Mouse (Mus musculus) 416B (cell line): ENCODE results near the gene Ptprn2.

Experiments used
- DNase-seq: peaks from one replicate; pipeline ENCODE4 v3.0.0; 2011; ENCODE audit warnings: low read depth

Ptprn2 gene

GRCm38 (mm10) chr12:117265211-117265610, 779.7 kb downstream of the Ptprn2 start:
- DNase-seq: no peak

GRCm38 (mm10) chr12:117268543-117269172, 783.1 kb downstream of the Ptprn2 start:
- no peak for DNase-seq

DNA sequence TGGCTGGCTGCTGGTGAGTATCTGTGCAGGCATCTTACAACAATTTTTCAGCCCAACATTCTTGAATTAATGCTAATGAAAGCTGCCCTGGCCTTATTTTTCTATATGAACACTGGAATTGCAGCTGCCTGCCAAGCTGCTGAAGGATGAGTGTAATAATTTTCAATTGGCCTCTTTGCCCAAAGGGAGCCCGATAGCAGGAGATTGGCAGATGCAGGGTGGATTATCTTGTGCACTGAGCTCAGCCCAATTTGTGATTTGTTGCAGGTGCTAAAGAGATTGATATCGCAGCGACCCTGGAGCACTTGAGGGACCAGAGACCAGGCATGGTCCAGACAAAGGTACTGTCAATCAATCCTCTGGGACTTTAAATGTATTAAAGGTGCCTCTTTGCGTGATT, 783.8 kb downstream of the Ptprn2 start:
- no peak for DNase-seq

GRCm38 (mm10) chr12:117270199-117270598, 784.7 kb downstream of the Ptprn2 start:
- DNase-seq: peak; percentile 26

- DNase-seq: no peak
Observed at GRCm38 (mm10) chr12:117273166-117273565, 787.6 kb downstream of the Ptprn2 start.

- no peak for DNase-seq
Observed at GRCm38 (mm10) chr12:117274576-117274975, 789.1 kb downstream of the Ptprn2 start.

DNA sequence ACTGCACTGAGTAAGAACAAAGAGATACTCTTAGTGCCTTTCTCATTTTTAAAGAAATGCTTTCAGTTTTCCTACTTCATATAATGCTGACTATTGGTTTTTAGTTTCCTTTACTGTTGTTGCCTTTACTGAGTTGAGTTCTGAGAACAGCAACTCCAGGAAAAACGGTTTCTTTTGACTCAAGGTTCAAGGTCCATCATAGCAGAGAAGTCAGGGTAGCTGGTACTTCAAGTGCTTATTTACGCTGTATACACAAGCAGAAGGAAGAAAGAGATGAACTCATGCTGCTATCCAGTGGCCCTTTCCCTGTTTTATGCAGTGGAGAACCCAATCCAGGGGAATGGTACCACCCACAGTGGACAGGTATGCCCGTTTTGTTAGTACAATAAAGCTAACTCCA, 795.3 kb downstream of the Ptprn2 start:
- no peak for DNase-seq

DNA sequence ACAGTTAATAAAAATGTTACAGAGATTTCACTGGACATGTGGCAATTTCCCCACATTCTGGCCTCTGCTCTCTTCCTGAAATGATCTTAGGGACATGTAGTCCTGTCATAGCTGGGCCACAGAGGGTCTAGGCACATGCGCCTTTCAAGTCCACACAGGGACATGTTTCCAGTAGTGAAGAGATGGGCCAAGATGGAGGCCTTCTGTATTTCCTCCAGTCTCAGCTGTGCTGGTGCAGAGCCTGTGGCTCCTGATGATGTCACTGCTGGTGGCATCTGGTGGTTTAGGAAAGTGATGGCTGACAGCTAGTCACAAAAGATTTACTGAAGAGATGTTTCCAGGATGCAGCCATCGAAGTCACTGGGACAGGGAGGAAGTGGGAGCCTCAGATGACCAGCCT, 797.1 kb downstream of the Ptprn2 start:
- no peak for DNase-seq

- DNase-seq: no peak
Observed at GRCm38 (mm10) chr12:117287456-117287855, 801.9 kb downstream of the Ptprn2 start.

DNA sequence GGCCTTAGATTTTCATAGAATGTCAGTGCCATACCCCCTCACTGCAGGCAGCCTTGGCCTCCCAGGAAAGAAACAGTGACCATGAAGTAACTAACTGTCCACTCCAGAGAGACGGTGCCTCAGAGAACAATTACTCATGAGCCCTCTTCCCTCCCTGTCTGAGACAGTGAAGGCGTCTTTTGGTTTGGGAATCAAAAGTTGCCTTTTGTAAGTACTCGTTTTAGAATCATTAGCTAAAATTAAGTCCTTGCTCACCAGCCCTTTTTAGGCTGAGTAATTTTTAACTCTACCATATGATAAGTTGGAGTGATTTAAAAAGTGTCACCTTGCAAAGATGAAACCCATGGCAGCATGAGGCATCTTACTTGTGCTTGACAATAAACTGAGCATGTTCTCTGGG, 806.4 kb downstream of the Ptprn2 start:
- DNase-seq: no peak

- DNase-seq: no peak
Observed at GRCm38 (mm10) chr12:117296792-117297191, 811.3 kb downstream of the Ptprn2 start.

DNA sequence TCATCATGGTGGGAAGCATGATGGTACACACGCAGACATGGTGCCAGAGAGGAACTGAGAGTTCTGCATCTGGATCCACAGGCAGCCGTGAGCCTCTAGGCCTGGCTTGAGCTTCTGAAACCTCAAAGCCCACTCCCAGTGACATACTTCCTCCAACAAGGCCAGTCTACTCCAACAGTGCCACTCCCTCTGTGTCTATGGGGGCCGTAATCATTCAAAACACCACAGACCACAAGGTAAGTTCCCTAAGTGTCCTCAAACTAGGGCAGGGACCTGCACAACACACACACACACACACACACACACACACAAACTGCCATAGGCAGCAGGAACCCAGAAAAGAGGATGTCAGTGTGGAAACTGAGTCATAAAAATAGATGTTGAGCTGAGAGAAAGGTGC, 813.6 kb downstream of the Ptprn2 start:
- DNase-seq: no peak

DNA sequence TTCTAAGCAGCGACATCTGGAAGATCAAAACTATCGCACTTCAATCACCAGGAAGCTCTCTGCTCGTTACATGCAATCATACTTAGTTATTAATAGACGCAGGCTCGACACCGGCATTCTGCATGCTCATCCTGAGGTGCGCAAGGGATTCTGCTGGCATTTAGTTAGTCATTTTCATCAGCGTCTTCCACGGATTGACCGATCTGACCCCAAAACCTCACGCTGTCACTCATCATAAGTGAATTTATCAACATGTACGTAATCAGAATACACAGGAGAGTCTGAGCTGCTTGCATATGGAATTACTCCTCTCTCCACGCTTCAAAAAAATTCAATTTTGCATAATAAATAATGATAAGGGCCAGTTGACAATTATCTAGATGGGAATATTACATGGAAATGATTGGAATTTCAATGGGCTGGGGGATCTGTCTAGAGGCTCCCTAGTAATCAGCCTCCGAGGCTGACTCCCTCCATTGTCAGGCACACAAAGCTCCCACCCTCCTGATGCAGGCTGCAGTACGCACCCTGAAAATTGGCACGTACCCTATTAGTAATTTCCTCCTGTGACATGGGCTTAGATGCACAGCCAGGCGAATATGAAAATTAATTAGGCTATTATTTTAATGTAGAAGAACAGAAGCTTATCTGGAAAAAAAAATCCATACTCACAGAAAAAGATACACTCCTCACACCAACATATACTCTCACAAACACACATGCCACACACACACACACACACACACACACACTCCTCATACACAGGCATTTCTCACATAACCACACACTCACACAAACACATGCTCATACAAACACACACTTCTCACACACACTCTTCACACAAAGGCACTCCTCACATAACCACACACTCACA, 819.5 kb downstream of the Ptprn2 start:
- DNase-seq: no peak

DNA sequence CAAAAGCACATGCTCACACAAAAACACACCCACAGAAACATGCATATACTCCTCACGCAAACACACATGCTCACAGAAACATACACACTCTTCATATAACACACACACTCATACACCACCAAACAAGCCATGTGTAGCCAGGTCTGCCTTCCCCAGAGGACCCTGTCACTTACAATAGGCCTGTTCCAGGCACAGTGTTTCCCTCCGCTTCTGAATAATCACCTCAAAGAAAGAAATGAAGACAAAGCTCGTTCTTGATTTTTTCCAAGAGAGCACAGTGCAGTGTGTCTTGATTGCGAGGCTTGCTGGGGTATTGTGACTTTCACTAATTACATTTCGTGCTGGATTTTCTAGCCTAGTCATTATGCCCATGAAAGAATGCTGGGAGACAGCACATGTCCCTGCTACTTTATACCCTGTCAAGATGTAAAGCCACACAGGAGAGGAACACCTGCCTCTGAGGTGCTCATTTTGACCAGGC, 820.1 kb downstream of the Ptprn2 start:
- DNase-seq: no peak

DNA sequence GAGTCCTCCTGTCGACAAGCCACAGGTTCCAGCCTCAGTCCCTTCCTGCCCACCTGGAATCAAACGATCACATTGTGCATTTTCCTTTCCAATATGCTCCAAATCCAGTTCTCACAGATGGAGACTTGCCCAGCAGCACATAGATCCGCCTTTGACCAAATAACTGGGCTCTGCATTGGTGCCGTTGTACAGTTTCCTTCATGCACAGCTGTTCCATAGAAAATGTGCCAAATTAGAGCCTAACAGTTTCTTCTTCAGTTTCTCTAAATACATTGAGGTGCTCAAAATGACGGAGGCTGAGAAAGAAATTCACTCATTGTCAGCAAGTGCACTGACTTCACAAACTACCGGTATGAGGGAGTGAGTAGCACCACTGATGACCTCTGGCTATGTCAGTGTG, 826.6 kb downstream of the Ptprn2 start:
- no peak for DNase-seq

DNA sequence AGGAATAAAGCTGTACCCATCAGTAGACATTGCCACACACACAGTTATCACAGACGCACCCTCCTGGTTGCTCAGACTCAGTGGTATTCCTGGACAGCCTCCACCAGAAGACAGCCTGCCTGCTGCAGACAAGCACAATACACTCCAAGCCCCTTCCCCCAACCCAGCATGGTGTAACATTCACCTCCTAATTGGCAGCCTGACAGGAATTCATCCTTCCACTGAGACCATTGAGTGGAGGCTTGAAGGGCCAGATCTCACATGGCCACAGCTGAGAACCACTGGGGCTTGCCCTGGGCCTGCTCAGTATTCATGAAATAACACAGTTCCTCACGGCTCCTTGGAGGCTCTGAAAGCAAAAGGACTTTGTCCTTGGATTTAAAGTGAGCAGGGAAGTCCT, 829.5 kb downstream of the Ptprn2 start:
- DNase-seq: no peak

GRCm38 (mm10) chr12:117315661-117316060, 830.1 kb downstream of the Ptprn2 start:
- no peak for DNase-seq

- no peak for DNase-seq
Observed at GRCm38 (mm10) chr12:117318229-117318628, 832.7 kb downstream of the Ptprn2 start.

GRCm38 (mm10) chr12:117323017-117323416, 837.5 kb downstream of the Ptprn2 start:
- peak; percentile 12 for DNase-seq
